Mouse (Mus musculus): ENCODE data around the gene Nox4. TPM values are rescaled to one million over a fixed set of nuclear protein-coding genes. Genes with fewer than 3 reads are reported as not detected.
A peak's percentile ranks its signal among the peaks of the same experiment; 100 is the strongest.

The Nox4 gene
- 0.04 and 0.17 TPM in 2 replicates for polyA plus RNA-seq (2012; rRNA removed)

DNA sequence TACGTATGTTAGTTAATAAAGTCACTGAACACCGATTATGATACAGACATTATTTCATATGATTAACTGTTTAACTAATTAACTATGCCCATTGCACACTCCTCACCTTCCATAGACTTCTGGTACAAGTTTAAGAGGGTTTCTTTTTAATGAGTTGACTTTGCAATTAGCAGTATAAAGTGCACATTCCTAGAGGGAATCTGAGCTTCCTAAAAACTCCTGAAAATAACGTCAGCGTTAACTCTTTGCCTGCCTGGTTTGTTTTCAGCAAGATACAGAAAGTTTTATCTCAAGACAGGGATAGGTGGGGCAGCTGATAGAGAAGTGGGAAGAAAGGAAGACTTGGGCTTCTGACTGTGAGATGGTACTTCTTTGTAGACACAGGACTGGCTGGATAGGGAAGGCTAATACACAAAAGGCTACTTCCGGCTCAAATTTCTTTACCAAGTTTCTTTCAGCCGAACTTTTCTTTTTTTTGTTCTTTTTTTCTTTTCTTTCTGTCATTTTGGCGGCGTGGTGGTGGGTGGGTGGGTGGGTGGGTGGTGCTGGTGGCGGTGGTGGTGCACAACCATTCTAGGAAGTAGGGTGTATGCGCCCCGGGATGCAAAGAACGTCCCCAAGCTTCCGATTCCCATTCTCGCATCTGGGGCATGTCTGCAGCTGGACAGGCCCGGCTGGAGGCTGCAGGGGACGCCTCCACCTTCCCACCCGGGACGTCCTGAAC is at the start of gene Nox4:
Gene Nox4 (plus strand): TSS at position 241 of the 724 bp plus-strand sequence.
- Histone ChIP-seq H3K4me3 (ENCODE audit: insufficient read depth, low read length) (peak within 1 kb of the TSS; percentile 33), H3K27ac (ENCODE audit: insufficient read depth, low read length) (no peak within 1 kb of the TSS), H3K4me1 (ENCODE audit: control insufficient read depth, insufficient read depth, low read length) (no peaks in the 10 kb centered on the region)
- TF ChIP-seq POLR2A (IDR thresholded peaks at IDR 0.05; ENCODE audit: extremely low read depth, insufficient read depth, low read length) (no peak), CTCF (IDR thresholded peaks at IDR 0.05; ENCODE audit: extremely low read depth, insufficient read depth, low read length) (no peak)

DNA sequence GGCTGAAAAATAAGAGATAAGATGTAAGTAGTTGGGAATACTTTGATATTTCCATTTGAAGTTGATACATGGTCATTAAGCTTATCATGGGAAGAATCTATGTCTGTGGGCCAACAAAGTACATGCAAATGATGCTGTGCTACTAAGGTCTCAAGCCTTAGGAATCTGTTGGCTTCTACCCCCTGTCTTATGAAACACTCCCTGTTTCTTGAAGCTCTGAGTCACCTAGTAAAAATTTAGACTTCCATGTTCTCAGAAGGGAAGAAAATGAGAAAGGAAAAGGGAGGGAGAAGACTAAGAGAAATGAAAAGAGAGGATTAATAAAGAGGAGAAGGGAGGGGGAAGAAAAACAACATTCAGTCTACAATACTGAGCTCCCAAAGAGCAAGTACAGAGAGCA is 41.1 kb upstream of the Nox4 start:
- TF ChIP-seq POLR2A (IDR thresholded peaks at IDR 0.05; ENCODE audit: extremely low read depth, insufficient read depth, low read length) (no peak), CTCF (IDR thresholded peaks at IDR 0.05; ENCODE audit: extremely low read depth, insufficient read depth, low read length) (no peak)
- Histone ChIP-seq H3K4me3 (ENCODE audit: insufficient read depth, low read length) (no peak overlapping the region), H3K4me1 (ENCODE audit: control insufficient read depth, insufficient read depth, low read length) (no peaks in the 10 kb centered on the region), H3K27ac (ENCODE audit: insufficient read depth, low read length) (no peak overlapping the region)

DNA sequence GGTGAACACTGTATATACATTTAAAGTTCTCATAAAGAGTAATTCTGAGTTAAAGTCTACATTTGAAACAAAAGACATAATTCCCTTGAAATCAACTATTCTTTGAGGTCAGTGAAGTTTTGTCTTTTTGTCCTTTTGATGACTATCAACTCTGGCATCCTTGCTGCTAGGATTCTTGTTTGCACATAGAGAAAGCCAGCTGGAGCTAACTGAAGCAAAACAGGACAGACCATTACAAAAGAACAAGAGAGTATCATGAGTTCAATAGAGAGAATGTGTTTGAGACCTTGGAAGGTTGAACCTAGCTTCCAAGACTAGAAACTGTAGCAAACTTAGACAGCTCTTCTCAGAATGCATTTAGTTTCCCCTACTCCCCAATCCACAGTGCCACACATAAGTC is 24.2 kb upstream of the Nox4 start:
- Histone ChIP-seq H3K4me1 (ENCODE audit: control insufficient read depth, insufficient read depth, low read length) (no peaks in the 10 kb centered on the region), H3K4me3 (ENCODE audit: insufficient read depth, low read length) (no peak overlapping the region), H3K27ac (ENCODE audit: insufficient read depth, low read length) (no peak overlapping the region)
- TF ChIP-seq POLR2A (IDR thresholded peaks at IDR 0.05; ENCODE audit: extremely low read depth, insufficient read depth, low read length) (no peak), CTCF (IDR thresholded peaks at IDR 0.05; ENCODE audit: extremely low read depth, insufficient read depth, low read length) (no peak)

DNA sequence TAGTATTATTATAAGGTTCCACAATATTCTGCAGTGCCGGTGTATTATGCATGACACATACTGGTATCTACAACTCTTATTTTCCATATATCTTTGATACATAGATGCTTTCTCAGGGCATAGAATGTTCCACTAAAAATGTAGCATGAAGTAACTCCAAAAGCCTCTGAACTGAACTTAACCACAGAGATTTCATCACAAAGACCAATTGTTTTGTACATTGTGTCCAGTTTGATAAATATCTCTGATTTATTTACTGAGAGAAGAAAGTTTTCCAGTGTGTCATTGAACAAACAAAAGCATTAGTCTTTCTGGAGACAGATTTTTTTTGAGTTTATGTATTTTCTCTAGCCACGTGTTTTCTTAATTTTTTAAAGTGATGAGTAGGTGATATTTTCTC is 23.1 kb upstream of the Nox4 start:
- Histone ChIP-seq H3K4me1 (ENCODE audit: control insufficient read depth, insufficient read depth, low read length) (no peaks in the 10 kb centered on the region), H3K27ac (ENCODE audit: insufficient read depth, low read length) (no peak overlapping the region), H3K4me3 (ENCODE audit: insufficient read depth, low read length) (no peak overlapping the region)
- TF ChIP-seq POLR2A (IDR thresholded peaks at IDR 0.05; ENCODE audit: extremely low read depth, insufficient read depth, low read length) (no peak), CTCF (IDR thresholded peaks at IDR 0.05; ENCODE audit: extremely low read depth, insufficient read depth, low read length) (no peak)

DNA sequence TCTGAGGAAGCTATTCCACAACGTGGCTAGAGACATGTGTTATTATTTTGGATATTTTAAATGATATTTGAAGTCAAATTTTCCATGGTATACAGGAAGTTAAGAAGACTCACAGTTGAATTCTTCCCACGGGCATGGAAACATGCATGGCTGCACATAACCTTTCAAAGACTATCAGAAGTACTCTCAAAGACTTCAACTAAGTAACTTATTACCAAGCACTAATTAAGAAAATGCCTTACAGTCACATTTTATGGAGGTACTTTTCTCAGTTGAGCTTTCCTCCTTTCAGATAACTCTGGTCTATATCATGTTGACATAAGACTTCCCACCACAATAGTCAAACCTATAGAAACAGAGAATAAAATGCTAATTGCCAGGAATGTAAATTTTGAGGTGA is 20.3 kb upstream of the Nox4 start:
- TF ChIP-seq CTCF (IDR thresholded peaks at IDR 0.05; ENCODE audit: extremely low read depth, insufficient read depth, low read length) (no peak), POLR2A (IDR thresholded peaks at IDR 0.05; ENCODE audit: extremely low read depth, insufficient read depth, low read length) (no peak)
- no peaks in the 10 kb centered on the region for H3K4me1 ChIP-seq (ENCODE audit: control insufficient read depth, insufficient read depth, low read length)
- no peak overlapping the region for H3K27ac ChIP-seq (ENCODE audit: insufficient read depth, low read length)
- H3K4me3 ChIP-seq (ENCODE audit: insufficient read depth, low read length), result no peak overlapping the region

DNA sequence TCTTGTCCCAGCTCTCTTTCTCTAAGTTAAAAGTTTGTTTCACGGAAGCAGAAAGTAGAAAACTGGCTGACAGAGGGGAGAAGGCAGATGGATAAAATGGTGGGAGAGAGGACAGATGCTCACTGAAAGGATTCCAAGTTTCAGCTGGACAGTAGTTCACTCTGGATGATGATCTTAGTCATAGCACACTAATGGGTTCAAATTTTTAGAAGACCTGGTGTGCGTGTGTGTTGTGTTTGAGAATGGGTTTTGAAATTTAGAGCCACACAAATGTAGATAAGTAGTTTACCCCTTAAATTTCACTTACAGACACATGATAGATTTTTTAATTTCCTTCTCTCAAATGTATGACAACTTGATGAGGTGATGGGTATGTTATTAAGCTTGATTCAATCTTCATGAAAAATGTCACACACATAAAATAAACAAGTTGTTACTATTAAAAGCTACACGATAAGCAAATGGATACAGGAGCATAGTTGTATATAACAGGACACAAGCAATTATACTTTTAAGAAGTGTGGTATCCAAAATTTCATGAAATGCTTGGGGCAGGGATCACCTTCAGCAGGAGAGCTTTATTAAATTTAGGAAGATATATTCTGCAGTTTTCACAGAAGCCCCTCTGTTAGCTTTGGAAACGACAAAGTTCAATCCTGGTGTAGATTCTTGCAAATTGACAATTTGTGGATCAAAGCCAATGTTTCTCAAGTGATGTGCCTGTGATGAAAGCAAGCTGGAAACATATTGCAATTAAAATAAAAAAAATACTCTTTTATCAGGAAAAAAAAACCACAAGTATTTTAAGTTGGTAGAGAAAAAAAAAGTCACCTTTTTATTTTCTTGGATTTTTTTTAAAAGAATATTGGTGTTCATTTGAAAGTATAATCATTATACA is 18.6 kb upstream of the Nox4 start:
- H3K4me1 ChIP-seq (ENCODE audit: control insufficient read depth, insufficient read depth, low read length), result no peaks in the 10 kb centered on the region
- H3K4me3 ChIP-seq (ENCODE audit: insufficient read depth, low read length), result no peak overlapping the region
- no peak for TF ChIP-seq POLR2A (IDR thresholded peaks at IDR 0.05; ENCODE audit: extremely low read depth, insufficient read depth, low read length)
- H3K27ac ChIP-seq (ENCODE audit: insufficient read depth, low read length), result no peak overlapping the region

DNA sequence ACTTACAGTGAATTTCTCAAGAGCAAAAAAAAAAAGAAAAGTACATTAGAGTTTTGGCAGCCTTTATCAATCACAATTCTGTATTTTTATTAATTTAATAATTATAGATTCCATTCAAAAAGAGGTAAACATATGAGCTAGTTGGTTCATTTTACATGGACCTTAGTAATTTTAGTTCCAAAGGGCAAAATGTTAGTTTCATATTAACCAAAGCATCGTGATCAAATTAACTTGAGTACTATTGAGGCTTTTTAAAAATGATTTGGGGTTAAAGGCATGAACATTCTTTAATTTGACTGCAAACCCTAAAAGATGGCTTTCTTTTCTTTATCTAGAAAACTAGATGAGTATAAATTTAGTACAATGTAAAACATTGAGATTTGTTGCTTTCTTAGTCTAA is 16.4 kb upstream of the Nox4 start:
- H3K27ac ChIP-seq (ENCODE audit: insufficient read depth, low read length), result no peak overlapping the region
- H3K4me1 ChIP-seq (ENCODE audit: control insufficient read depth, insufficient read depth, low read length), result no peaks in the 10 kb centered on the region
- TF ChIP-seq CTCF (IDR thresholded peaks at IDR 0.05; ENCODE audit: extremely low read depth, insufficient read depth, low read length) (no peak), POLR2A (IDR thresholded peaks at IDR 0.05; ENCODE audit: extremely low read depth, insufficient read depth, low read length) (no peak)
- H3K4me3 ChIP-seq (ENCODE audit: insufficient read depth, low read length), result no peak overlapping the region

DNA sequence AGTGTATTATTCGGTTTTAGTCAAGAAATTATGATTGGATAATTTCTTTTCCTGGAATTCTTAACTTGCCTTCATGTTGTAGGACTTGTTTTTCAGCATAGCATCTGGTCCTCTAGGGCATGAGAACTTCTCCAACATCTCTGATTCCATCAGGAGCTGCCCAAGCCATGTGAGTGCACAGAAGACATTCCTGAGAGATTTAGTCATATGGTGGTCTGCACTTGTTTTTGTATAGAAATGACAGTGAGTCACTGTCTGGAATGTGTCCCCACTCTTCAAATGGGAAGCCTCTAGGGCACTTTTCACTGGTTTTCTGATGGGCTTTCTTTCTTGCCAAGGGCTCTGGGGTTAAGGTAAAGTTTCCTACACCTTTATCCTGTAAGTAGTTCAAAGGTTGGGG is 4.8 kb upstream of the Nox4 start:
- TF ChIP-seq POLR2A (IDR thresholded peaks at IDR 0.05; ENCODE audit: extremely low read depth, insufficient read depth, low read length) (no peak), CTCF (IDR thresholded peaks at IDR 0.05; ENCODE audit: extremely low read depth, insufficient read depth, low read length) (no peak)
- Histone ChIP-seq H3K4me3 (ENCODE audit: insufficient read depth, low read length) (no peak overlapping the region), H3K4me1 (ENCODE audit: control insufficient read depth, insufficient read depth, low read length) (no peaks in the 10 kb centered on the region), H3K27ac (ENCODE audit: insufficient read depth, low read length) (no peak overlapping the region)

DNA sequence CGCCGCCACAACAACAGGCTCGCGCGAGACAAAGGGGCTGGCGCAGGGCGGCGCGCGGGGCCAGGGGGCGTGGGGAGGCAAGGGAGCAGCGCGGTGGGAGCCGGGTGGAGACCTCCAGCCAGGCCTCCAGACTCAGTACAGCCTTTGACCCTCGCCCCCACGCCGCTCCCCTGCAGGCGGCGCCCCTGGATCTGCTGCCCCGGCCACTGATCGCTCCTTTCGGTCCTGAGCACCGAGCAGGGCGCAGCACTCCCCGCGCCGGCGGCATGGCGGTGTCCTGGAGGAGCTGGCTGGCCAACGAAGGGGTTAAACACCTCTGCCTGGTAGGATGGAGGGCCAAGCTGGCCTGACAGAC is 661 bp downstream of the Nox4 start:
- Histone ChIP-seq H3K27ac (ENCODE audit: insufficient read depth, low read length) (no peak overlapping the region), H3K4me3 (ENCODE audit: insufficient read depth, low read length) (peak overlapping the region; percentile 33), H3K4me1 (ENCODE audit: control insufficient read depth, insufficient read depth, low read length) (no peaks in the 10 kb centered on the region)
- TF ChIP-seq POLR2A (IDR thresholded peaks at IDR 0.05; ENCODE audit: extremely low read depth, insufficient read depth, low read length), result no peak

DNA sequence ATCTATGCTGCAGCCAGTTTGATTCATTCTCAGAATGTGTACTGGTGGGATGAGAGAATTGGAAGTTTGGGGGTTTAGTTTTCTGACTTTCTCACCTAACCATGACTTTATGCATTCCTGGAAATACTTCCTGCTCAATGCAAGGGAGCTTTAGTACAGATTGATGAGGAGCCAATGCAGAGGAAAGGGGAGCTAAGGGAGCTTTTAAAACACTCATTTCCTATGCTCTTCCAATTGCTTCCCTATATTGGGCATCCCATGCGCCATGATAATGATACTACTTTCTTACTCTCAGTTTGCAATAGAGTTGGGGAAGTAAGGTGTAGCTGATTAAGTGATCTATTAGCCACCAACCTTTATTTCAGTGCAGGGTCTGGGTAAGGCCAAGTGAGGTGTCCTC is 1.0 kb downstream of the Nox4 start:
- peak overlapping the region; percentile 33 for H3K4me3 ChIP-seq (ENCODE audit: insufficient read depth, low read length)
- TF ChIP-seq CTCF (IDR thresholded peaks at IDR 0.05; ENCODE audit: extremely low read depth, insufficient read depth, low read length) (no peak), POLR2A (IDR thresholded peaks at IDR 0.05; ENCODE audit: extremely low read depth, insufficient read depth, low read length) (no peak)
- H3K27ac ChIP-seq (ENCODE audit: insufficient read depth, low read length), result no peak overlapping the region
- no peaks in the 10 kb centered on the region for H3K4me1 ChIP-seq (ENCODE audit: control insufficient read depth, insufficient read depth, low read length)

Data from cortical plate, adult 2 months (tissue).